Mouse (Mus musculus) right cerebral cortex, postnatal 25 days (tissue): ENCODE results near the gene Homer3.

ENCODE experiments used
- DNase-seq: peaks from one replicate; pipeline ENCODE4 v3.0.0; 2022

The Homer3 gene

GRCm38 (mm10) chr8:70282603-70283135 is at the start of gene Homer3:
Gene Homer3, plus strand, starts transcription at chr8:70282827.
- DNase-seq = peak; percentile 79

DNA sequence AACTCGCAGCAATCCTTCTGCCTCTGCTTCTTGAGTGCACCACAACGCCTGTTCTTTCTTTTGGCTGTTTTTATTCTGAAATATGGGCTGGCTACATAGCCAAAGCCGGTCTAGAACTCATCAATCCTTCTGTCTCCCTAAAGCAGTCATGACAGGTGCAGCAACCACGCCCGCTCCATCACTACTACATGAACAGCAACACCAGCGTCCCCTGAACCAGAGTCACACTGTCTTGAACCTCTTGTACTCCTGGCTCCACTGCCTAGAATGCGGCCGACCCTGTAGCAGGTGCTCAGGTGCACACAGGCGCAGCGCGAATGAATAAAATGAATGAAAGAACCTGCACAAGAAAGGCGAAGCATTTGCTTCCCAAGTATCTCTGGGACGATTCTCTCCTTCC is 49.0 kb upstream of the Homer3 start:
- DNase-seq = no peak

DNA sequence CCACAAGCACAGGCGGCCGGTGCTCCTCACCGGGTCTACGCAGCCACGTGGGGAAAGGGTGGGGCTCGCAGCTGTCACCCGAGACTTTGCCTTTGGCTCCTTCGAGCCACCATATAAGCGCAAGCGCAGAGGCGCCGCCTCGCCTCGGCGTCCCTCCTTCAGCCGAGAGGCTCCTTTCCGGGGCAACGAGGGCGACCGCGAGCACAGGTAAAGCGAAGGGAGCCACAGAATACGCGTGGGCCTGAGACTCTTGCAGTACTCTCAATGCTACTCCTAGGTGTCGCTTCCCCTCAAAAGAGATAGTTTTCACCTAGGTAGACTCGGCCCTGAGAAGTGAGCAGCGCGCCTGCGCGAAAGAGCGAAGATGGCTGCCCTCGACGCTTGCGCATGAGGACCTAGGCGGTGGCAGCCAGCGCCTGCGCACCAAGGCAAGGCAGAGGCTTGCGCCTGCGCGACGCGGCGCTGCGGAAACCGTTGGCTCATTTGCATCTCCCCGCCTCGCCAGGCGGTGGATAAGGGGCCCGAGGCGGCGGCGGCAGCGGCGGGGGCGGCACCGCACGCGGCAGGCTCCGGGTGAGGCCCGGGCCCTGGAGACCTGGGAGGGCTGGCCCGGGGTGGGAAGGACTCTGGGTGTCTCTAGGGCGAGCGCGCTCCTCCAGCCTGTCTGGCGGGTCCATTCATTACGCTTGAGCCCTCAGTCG is 48.4 kb upstream of the Homer3 start, which contains the start of the genes Sugp2 and Armc6:
Gene Sugp2 (plus strand): TSS at position 147 of the 701 bp plus-strand sequence.
Gene Armc6 (minus strand): TSS at position 387 of the 701 bp plus-strand sequence.
- peak; percentile 96 for DNase-seq

GRCm38 (mm10) chr8:70234781-70235128 is 47.9 kb upstream of the Homer3 start:
- no peak for DNase-seq

GRCm38 (mm10) chr8:70237842-70238241 is 44.8 kb upstream of the Homer3 start:
- no peak for DNase-seq

DNA sequence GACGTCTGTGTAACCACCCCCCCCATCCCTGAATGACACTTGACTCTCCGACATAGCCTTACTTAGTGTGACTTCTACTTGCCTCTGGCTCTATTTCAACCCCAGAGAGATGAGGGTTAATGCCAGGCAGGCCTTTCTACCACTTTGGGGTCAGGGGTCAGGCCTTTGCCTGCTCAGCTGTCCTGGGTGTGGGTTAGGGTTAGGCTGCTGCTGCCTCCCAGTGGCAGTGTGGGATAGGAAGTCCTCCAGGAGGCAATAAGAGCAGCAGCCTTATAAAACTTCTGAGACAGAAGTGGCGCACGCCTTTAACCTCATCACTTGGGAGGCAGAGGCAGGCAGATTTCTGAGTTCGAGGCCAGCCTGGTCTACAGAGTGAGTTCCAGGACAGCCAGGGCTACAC is 42.0 kb upstream of the Homer3 start:
- no peak for DNase-seq

DNA sequence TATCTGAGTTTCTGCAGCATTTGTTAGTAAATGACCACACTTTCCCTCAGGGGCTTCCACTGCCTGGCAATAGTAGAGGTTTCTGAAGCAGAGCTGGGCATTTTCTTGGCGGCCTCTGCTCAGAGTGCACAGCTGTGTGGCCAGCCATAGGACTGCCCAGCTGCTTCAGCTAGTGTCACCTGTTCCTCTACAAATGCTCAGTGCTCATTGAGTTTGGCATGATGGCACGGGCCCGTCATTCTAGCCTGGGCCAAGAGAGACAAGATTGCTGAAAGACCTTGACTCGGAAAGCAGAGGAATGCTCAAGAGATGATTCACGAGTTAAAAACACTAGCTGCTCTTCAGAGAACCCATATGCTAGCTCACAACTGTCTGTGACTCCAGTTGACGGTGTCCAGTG is 36.0 kb upstream of the Homer3 start:
- DNase-seq = no peak

DNA sequence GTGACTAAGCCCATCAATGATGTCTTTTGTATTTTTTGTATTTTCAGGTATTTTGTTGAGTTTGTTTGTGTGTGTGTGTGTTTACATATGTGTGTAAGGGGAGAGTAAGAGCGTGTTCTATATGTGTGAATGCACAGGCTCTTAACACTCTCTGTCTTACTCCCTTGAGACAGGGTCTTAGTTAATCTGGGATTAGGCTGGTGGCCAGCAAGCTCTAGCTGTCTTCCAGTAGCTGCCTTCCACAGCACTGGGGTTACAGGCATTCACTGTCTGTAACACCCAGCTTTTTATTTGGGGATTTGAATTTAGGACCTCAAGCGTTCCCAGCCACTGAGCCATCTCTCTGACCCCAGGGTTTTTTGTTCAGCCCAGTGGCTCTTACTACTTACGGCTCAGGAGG is 34.8 kb upstream of the Homer3 start:
- no peak for DNase-seq

- no peak for DNase-seq
Measured at GRCm38 (mm10) chr8:70254628-70255027, 28.0 kb upstream of the Homer3 start.

- DNase-seq = no peak
Measured at GRCm38 (mm10) chr8:70257456-70257855, 25.2 kb upstream of the Homer3 start.

- DNase-seq = no peak
Measured at GRCm38 (mm10) chr8:70258600-70258999, 24.0 kb upstream of the Homer3 start.

DNA sequence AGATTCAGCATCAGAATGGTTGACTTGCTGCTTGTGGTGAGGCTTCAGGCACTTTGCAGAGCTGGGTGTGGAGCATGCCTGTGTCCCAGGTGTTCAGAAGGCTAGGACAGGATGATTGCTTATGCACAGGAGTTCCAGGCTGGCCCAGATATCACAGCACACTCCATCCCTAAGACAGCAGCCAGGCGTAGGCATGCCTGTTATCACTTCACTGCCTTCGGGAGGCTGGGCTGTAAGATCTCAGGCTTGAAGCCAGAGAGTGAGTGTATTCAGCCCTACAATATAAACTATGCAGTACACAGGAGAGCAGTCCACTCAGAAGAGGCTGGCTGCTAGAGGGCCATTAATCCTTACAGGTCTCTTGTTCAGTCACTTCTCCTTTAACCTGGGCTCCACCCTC is 23.6 kb upstream of the Homer3 start:
- DNase-seq = no peak

DNA sequence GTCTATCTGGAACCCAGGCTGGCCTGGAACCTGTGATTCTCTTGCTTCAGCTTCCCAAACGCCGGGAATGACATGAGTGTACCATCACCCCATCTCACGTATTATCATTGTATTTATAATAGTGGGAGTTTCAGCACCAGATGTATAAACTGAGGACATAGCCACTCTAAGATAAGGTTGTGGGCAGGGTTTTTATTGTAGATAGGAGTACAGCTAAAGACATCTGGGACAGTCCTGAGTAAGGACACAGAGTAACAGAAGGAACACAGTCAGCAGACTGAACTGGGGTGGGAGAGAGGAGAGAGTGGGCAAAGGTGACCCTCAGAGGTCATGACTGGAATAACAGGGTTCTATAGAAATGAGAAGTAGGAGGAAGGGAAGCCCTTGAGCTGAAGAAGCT is 15.0 kb upstream of the Homer3 start:
- no peak for DNase-seq

DNA sequence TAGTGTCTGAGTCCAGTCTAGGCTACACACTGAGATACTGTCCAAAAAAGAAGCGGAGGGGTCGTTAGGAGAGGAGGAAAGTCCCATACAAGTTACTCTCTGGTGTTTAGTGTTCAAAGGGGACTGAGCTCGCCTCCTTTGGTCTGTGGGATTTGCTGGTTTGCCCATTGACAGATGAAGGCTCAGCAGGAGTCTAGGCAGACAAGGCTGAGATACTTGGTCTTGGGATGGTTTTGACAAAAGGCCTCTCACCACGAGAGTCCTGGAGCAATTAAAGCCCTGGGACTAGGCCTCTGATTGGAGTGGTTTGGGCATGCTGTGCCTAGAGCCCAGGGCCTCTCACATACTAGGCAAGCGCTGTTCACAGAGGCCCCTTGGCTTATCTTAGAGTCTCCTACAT is 14.3 kb upstream of the Homer3 start:
- no peak for DNase-seq

DNA sequence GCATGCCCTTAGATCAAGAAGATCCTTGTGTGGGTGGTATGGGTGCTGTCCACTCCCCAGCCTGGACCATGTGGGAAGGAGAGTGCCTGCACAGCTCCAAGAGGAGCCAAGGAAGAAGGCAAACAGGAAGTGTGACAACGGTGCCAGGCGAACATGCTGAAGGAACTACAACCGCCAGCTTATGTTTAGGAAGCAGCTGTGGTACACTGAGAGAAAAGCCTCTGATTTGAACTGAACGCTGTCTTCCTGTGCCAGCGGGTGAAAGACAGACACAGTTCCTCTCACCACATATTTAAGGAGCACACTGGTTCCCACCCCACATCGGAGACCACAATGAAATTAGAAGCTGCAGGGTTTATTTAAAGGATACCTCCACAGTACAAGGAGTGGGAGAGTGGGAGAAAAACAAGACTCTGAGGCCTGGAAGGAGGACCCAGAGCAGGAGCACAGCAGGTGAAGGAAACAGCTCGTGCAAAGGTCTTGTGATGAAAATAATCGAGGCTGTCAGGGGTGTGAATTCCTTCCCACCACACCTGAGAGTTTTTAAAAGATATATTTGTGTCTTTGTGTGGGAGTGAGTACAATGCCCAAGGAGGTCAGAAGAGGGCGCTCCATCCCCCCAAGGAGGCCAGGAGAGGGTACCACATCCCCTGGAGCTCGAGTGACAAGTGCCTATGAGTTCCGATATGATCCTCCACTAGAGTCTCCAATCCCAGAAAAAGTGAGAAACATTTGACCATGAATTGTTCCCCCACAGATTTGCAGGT is 13.6 kb upstream of the Homer3 start:
- DNase-seq = peak; percentile 24

GRCm38 (mm10) chr8:70272949-70273348 is 9.7 kb upstream of the Homer3 start:
- DNase-seq = no peak

DNA sequence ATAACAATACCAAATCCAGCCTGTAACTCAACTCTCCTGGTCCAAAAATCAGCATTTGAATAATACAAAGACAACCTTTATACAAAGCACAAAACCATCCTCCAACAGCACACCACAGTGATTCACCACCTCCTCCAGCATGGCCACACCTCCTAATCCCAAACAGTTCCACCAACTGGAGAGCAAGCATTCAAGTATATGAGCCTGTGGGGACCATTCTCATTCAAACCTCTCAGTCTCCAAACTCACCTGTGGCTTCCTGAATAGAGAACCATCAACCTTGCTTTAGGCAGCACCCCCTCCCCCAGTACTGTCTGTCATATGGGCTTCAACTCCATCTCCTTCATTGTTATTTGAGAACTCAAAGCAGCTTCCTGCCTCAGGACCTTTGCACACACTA is 8.3 kb upstream of the Homer3 start:
- no peak for DNase-seq

GRCm38 (mm10) chr8:70276476-70276875 is 6.2 kb upstream of the Homer3 start:
- DNase-seq = no peak

- DNase-seq = peak; percentile 25
Measured at GRCm38 (mm10) chr8:70278175-70278574, 4.5 kb upstream of the Homer3 start.

DNA sequence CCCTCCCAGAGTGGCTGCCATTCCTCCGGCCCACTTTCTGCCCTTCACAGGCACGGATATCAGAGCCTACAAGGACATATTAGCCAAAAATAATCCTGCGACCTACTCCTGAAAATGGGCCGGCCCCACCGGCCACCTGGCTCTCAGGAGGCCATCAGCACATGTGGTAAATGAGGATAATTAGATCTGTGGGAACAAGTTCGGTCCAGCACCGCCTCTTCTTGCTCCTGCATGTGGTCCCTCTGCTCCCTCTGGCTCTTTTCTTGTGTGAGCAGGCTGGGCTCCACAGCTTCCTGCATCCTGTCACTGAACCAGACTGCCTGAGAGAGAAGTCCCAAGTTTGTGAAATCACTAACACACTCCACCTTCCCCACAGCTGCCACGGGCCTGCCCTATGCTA is 3.4 kb upstream of the Homer3 start:
- no peak for DNase-seq

DNA sequence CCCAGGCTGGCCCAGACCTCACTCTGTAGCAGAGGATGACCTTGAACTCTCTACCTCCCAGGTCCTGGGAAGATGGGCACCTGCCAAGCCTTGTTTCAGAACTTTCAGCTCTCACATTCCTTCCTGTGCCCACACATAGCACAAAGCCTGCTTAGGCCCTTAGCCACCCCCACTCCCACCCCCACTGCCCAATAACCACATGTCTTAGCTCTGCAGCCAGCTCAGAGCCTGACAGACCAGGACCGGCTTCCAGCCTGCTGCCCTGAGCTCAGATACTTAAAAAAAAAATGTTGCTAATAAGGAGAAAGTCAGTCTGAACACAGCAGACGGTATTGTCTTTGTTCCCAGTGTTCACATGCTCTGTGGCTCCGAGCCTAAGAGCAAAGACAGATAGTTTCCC is 1.6 kb upstream of the Homer3 start:
- DNase-seq = no peak

DNA sequence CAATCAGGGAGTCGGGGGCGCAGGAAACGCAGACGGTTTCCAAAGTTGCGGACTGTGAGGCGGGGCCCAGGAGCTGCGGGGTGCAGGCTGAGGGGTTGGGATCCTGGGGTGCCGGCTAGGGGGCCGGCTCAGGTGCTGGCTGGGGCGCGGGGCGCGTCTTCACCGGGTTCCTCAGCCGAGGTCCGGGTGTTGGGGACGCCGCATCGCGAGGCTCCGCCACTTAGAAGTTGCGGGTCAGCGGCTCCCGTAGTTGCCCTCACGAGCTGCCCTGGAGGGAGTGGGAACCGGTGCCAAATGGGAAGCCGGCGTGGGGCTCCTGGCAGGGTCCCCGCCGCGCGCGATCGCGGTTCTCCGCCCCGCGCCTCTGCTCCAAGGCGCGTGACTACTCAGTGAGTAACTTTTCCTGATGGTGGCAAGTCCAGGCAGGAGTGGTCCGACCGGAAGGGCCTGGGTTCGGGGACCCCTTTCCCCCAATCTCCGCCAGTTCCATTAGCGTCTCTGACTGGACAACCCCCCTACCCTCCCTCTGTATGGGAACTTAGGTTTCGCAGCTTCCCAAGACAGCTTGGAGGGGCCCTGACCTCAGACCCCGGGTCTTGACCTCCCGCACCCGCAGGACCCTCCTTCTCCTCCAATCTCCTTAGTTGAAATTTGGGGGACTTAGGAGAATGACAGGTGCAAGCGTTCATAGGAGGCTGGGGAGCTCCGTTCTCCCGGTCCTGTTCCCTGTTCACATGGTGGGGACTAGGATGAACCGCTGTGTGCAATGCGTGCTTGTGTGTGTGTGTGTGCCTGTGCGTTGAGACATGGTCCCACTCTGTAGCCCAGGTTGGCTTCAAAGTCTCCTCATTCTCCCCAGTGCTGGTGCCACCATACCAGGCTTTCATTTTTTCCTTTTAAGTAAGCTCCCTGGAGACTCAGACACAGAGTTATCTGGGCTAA is 780 bp downstream of the Homer3 start:
- DNase-seq = peak; percentile 20

- no peak for DNase-seq
Measured at GRCm38 (mm10) chr8:70284421-70284820, 1.8 kb downstream of the Homer3 start.
